Mouse (Mus musculus) megakaryocyte, embryonic 14.5 days (primary cell): Measurements from ENCODE around the gene Gpat3.

Experiments
- FLI1 ChIP-seq: IDR thresholded peaks from 2 replicates; pipeline ENCODE4 v1.6.1; 2012; ENCODE audit warnings: low read length, inconsistent platforms, mixed read lengths
- GATA1 ChIP-seq: IDR thresholded peaks from 3 replicates; pipeline ENCODE4 v1.6.1; 2012; ENCODE audit warnings: mixed read lengths, low read length, inconsistent platforms, borderline replicate concordance

DNA sequence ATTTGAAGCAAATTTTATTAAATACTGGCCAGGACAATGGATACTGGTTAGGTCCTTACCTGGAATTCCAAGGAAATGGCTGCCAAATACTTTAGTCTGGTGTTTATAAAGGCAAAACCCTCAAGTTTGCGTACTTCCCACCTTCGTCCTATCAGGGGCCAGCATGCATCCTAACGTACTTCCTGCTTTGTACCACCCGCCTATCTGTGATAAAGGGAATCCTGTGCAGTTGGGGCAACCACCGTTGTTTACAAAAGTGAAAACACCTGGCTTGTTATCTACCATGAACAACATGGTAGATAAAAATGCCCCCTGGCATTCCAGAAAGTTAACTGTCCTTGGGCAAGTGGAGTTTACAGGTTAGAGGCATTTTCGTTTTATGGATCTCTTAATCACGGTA is 63.0 kb downstream of the Gpat3 start:
- TF ChIP-seq GATA1 = no peak
- TF ChIP-seq FLI1 = no peak
